Mouse (Mus musculus) neural tube, embryonic 12.5 days (tissue): ENCODE measurements around the gene Chmp2a. TPM values are rescaled to one million over a fixed set of nuclear protein-coding genes. Genes with fewer than 3 reads are reported as not detected.
A peak's percentile ranks its signal among the peaks of the same experiment; 100 is the strongest.
"Not testable (repeated sequence)": the region's sequence is repeated elsewhere in the genome, so short reads cannot be mapped to it uniquely, and the experiment has no call there.

Experiments used
- ATAC-seq: fragments of 200-750 bp; cut with Nextera tagmentation; 2 replicates; pipeline ENCODE4 v1.8.0; 2017; ENCODE audit warnings: low read depth, mild to moderate bottlenecking, moderate TSS enrichment, moderate library complexity; ENCODE audit not compliant: low FRiP score
- H3K27ac ChIP-seq: fragments of 300-500 bp; sonication (generic); 2 replicates; pipeline ENCODE4 v1.5.1; 2016
- H3K27me3 ChIP-seq: fragments of 300-500 bp; sonication (generic); replicated peaks from 2 replicates; pipeline ENCODE4 v1.6.1; 2016; ENCODE audit warnings: mild to moderate bottlenecking
- H3K36me3 ChIP-seq: fragments of 300-500 bp; sonication (generic); 2 replicates; pipeline ENCODE4 v1.6.1; 2016; ENCODE audit warnings: mild to moderate bottlenecking
- H3K4me1 ChIP-seq: fragments of 300-500 bp; sonication (generic); 2 replicates; pipeline ENCODE4 v1.6.1; 2016
- H3K4me2 ChIP-seq: fragments of 300-500 bp; sonication (generic); replicated peaks from 2 replicates; pipeline ENCODE4 v1.6.1; 2016; ENCODE audit warnings: mild to moderate bottlenecking
- H3K4me3 ChIP-seq: fragments of 300-500 bp; sonication (generic); 2 replicates; pipeline ENCODE4 v1.5.1; 2016
- H3K9ac ChIP-seq: fragments of 300-500 bp; sonication (generic); 2 replicates; pipeline ENCODE4 v1.6.1; 2016; ENCODE audit warnings: mild to moderate bottlenecking
- H3K9me3 ChIP-seq: fragments of 300-500 bp; sonication (generic); 2 replicates; pipeline ENCODE4 v1.6.1; 2016; ENCODE audit warnings: mild to moderate bottlenecking
- WGBS: fragments of 180-500 bp; shearing (Covaris S2); methylation state at CpG from one replicate; pipeline ENCODE4 v1.1.7; 2016; 5-methylcytosine and 5-hydroxymethylcytosine counted together
- polyA plus RNA-seq: library from polyadenylated mRNA; unstranded; fragments of >200 nt; fragmentation: Nextera tagmentation; extraction: Ambion mirVana; gene quantifications from 2 replicates; pipeline ENCODE4 v1.2.1, GENCODE M21; 2016

Chmp2a gene
- polyA plus RNA-seq: 150 and 151 TPM in 2 replicates

DNA sequence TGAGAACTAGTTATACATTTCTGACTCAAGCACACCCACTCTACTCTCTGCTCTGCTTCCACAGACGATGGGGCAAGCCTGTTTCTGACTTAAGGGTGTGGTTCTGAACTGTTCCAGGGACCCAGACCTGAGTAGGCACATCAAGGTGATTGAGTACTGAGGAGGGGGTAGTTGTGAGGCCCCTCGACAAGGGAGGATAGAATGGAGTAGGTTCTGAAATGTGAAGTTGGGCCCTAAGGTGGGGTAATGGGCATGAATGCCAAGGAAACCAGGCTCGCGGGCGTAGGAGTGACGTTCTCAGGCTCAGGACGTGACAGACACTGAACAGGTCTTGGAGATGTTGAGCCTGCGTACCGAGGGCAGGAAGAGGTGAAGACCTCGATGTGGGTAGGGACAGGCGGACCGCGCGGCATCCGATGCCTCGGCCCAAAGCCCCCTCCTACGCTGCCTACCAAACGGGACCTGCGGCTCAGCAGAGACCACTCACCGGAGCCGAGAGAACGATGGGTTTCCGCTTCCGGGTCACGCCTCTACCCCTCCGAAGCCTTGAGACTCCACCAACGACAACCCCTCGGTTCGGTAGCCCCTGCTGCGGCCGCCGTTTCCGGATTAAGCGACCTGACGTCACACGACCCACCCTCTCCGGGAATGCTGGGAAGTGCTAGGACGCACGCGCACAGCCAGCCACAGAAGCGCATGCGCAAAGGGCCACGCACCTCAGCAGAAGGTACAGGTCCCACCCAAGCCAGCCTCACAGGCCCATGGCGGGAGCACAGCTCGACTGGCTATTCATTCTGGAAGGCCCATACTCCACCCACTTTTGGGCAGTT lies at the start of gene Chmp2a:
Chmp2a (minus strand) TSS at position 660 of the 830 bp plus-strand sequence.
- no peaks in the 10 kb centered on the region for H3K27me3 ChIP-seq
- H3K4me1 ChIP-seq: peaks cover 40% of the 10 kb centered on the region
- peak within 1 kb of the TSS; percentile 74 for H3K27ac ChIP-seq
- peak within 1 kb of the TSS; percentile 91 for H3K4me2 ChIP-seq
- peak; percentile 70 for ATAC-seq
- H3K9ac ChIP-seq: peak within 1 kb of the TSS; percentile 79
- peaks cover 51% of the 10 kb centered on the region for H3K36me3 ChIP-seq
- H3K9me3 ChIP-seq: no peaks in the 10 kb centered on the region
- WGBS: under 1% methylated on average over 45 of the region's 45 CpGs
- peak within 1 kb of the TSS; percentile 58 for H3K4me3 ChIP-seq

DNA sequence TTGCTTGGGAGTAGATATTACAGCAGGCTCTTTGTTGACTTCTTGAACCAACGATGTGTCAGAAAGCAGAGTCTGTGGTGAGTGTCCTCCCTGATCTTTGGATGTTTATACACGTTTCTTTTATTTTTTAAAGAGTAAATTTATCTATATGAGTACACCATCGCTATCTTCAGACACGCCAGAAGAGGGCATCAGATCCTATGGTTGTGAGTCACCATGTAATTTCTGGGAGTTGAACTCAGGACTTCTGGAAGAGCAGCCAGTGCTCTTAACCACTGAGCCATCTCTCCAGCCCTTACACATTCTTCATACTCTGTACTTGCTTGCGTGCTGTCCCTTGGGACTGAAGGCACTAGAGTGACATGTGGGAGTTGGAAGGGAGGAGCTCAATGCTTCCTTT lies 37.7 kb upstream of the Chmp2a start:
- Histone ChIP-seq H3K27me3 (no peaks in the 10 kb centered on the region), H3K36me3 (no peaks in the 10 kb centered on the region), H3K4me1 (no peaks in the 10 kb centered on the region), H3K4me2 (no peak overlapping the region), H3K4me3 (no peak overlapping the region), H3K27ac (no peak overlapping the region), H3K9ac (no peak overlapping the region), H3K9me3 (no peaks in the 10 kb centered on the region)
- WGBS: 61% methylated on average over 5 of the region's 5 CpGs
- no peak for ATAC-seq

DNA sequence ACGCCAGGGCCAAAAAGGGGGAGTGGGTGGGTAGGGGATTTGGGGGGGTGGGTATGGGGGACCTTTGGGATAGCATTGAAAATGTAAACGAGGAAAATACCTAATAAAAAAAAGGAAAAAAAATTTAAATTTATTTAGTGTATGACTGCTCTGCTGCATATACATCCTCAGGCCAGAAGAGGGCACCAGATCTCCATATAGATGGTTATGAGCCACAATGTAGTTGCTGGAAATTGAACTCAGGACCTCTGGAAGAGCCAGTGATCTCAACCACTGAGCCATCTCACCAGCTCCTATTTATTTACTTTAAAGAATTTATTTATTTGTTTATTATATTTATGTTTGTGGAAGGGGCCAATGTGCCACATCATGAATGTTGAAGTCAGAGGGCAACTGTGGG lies 28.8 kb upstream of the Chmp2a start:
- H3K4me1 ChIP-seq, H3K36me3 ChIP-seq, H3K4me3 ChIP-seq, H3K4me2 ChIP-seq, H3K9me3 ChIP-seq, H3K27me3 ChIP-seq, ATAC-seq, H3K9ac ChIP-seq, H3K27ac ChIP-seq: not testable (repeated sequence)
- 58% methylated on average over 2 of the region's 2 CpGs for WGBS

DNA sequence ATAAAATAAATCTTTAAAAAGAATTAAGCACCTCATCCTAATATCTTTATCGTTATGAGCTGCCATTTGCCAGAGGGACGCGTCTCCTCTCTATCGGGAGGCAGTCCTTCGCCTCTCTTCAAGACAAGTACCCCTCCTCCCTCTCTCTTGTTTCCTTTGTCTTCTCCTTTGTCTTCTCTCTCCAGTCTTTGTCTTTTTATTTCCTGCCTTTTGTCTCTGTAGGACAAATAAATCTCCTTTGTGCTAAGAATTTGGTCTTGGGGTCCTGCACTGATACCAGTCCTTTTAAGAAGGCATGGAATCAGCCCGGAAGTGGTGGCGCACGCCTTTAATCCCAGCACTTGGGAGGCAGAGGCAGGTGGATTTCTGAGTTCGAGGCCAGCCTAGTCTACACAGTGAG lies 24.9 kb upstream of the Chmp2a start:
- WGBS: 81% methylated on average over 9 of the region's 9 CpGs
- Histone ChIP-seq H3K27ac (no peak overlapping the region), H3K9me3 (no peaks in the 10 kb centered on the region), H3K4me2 (no peak overlapping the region), H3K36me3 (no peaks in the 10 kb centered on the region), H3K9ac (no peak overlapping the region), H3K4me3 (no peak overlapping the region), H3K27me3 (no peaks in the 10 kb centered on the region), H3K4me1 (no peaks in the 10 kb centered on the region)
- ATAC-seq: no peak

DNA sequence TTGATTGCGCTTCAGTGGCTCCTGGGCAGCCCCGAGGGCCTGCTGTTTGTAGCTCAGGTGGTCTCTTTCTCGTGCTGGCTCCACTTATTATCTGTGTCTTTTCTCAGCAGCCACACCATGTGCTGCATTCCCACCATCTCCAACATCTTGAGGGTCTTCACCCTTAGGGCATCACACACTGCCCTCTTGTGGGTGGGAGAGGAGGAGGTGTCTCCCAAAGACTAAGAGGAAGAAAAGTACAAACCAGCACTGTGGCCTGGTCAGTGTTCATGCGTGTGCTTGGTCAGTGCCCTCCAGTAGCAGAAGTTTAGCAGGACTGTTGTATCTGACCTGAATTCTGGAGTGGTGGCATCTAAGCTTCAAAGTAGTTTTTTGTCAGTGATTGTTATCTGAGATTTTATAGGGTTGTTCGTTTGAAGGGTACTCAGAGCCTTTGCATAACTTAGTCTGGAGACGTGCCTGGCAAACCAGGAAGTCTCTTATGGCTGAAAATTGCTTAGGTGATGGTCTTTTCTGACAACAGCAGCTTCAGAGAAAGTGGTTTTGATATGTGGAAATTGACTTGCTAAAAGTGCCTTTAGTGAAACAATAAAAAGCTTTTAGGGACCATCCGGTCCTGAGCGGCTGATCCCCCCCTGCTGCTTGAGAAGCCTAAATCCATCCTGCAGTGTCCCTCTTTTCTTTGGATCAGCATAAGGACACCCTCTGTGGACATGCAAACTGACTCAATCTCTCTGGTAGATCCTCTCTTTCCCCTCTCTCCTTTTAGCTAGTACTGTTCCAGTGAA lies 22.5 kb upstream of the Chmp2a start:
- Histone ChIP-seq H3K27ac (no peak overlapping the region), H3K4me3 (no peak overlapping the region), H3K9me3 (no peaks in the 10 kb centered on the region), H3K4me1 (peaks cover 6% of the 10 kb centered on the region; the same call in 1 of the 2 replicates), H3K9ac (no peak overlapping the region), H3K4me2 (no peak overlapping the region), H3K36me3 (no peaks in the 10 kb centered on the region), H3K27me3 (no peaks in the 10 kb centered on the region)
- ATAC-seq: no peak
- WGBS: 62% methylated on average over 8 of the region's 8 CpGs

DNA sequence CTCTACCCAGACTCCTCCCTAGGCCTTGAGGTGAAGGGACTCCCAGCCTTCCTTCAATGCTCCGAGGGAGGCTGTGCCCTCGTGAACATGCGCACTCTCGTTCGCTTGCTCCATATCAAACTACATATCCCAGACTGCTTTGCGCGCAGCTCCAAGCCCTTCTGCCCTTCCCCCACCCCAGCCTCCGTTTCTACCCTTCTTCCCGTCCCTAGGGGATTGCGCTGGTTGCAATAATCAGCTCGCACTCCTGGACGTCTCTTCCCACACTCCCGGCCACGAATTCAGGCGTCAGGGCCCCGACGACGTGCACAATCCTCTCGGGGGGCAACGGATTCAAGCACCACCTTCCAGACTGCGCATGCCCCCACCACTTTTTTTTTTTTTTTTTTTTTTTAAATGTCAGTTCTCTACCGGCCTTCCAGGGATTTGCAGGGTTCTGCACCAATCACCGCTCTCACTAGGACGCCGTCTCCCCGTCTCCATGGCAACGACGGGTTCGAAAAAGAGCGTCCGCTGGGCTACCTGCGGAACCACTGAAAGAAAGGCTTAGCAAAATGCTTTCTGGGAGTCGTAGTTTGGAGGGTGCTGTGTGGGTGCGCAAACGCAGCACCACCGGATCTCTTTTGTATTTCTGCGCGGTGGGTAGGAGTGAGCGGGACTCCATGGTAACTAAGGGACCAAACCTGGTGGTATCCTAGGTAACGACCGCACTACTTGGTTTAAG lies 19.8 kb upstream of the Chmp2a start, which contains the start of gene Mzf1:
Mzf1 (minus strand) TSS at position 478 of the 724 bp plus-strand sequence.
- no peaks in the 10 kb centered on the region for H3K36me3 ChIP-seq
- peak; percentile 94 for ATAC-seq
- H3K27me3 ChIP-seq: no peaks in the 10 kb centered on the region
- H3K27ac ChIP-seq: peak within 1 kb of the TSS; percentile 79
- peak within 1 kb of the TSS; percentile 55 for H3K4me2 ChIP-seq
- H3K9ac ChIP-seq: peak within 1 kb of the TSS; percentile 62
- under 1% methylated on average over 41 of the region's 41 CpGs for WGBS
- H3K4me1 ChIP-seq: peaks cover 6% of the 10 kb centered on the region; the same call in 1 of the 2 replicates
- peak within 1 kb of the TSS; percentile 55 for H3K4me3 ChIP-seq
- H3K9me3 ChIP-seq: no peaks in the 10 kb centered on the region

DNA sequence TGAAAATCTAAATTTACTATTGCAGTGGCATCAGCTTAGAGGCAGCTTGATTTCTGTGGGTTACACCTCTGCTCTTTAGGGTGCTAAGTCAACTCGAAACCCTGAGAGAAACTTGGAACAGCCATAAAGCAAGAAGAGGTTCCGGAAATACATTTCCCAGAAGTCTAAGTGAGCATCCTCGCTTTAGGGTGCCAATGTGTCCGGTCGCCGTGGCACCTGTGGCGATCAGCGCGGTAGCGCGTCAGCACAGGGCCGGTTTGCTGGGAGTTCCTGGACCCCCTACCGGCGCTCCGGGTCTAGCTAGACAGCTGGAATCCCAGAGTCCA lies 19.3 kb upstream of the Chmp2a start:
- Histone ChIP-seq H3K27ac (peak overlapping the region; percentile 79), H3K9me3 (no peaks in the 10 kb centered on the region), H3K4me1 (peaks cover 6% of the 10 kb centered on the region; the same call in 1 of the 2 replicates), H3K9ac (peak overlapping the region; percentile 62), H3K4me2 (peak overlapping the region; percentile 55), H3K27me3 (no peaks in the 10 kb centered on the region), H3K36me3 (no peaks in the 10 kb centered on the region), H3K4me3 (peak overlapping the region; percentile 55)
- 2% methylated on average over 15 of the region's 15 CpGs for WGBS
- no peak for ATAC-seq

DNA sequence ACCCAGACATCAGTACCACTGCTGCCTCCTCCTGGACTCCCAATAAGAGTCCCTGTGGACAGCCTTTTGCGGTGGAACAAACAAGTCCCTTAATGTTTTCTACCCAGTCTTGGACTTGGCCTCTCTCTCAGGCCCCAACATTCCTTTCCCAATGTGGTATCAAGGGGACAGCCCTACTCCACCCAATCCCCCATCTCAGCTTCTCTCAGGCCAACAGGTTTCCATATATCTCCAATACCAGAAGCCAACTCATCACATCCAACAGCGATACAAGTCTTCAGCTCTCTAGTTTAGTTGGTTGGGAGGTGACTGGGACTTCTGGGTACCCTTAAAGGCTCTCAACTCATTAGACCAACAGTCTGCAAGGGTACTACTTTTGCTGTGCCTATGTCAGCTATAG lies 18.9 kb upstream of the Chmp2a start:
- no peak overlapping the region for H3K27ac ChIP-seq
- H3K9ac ChIP-seq: peak overlapping the region; percentile 62; the same call in 1 of the 2 replicates
- no peak overlapping the region for H3K4me3 ChIP-seq
- peak overlapping the region; percentile 55 for H3K4me2 ChIP-seq
- H3K9me3 ChIP-seq: no peaks in the 10 kb centered on the region
- 94% methylated on average over 2 of the region's 2 CpGs for WGBS
- no peak; the same call in 1 of the 2 replicates for ATAC-seq
- H3K27me3 ChIP-seq: no peaks in the 10 kb centered on the region
- H3K36me3 ChIP-seq: no peaks in the 10 kb centered on the region
- peaks cover 6% of the 10 kb centered on the region; the same call in 1 of the 2 replicates for H3K4me1 ChIP-seq

DNA sequence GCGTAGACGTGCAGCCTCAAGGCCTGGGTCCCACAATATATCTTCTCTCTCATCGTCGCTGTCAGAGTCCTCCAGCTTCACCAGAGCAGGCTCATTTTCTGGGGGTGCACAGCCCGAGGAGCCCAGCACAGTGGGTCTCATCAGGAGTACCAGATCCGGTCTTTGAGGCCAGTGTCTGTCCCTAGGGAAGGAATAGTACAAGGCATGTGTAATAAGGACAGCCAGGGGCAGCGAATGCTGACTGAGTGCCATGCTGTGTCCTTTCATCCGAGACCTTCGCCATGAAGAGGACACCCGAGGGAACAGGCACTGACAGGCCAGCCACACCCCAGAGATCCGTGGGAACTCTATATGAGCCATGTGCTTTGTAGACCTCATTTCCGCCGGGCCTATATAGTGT lies 18.4 kb upstream of the Chmp2a start:
- Histone ChIP-seq H3K9ac (no peak overlapping the region), H3K4me1 (peaks cover 6% of the 10 kb centered on the region; the same call in 1 of the 2 replicates), H3K4me2 (no peak overlapping the region), H3K9me3 (no peaks in the 10 kb centered on the region), H3K27me3 (no peaks in the 10 kb centered on the region), H3K4me3 (no peak overlapping the region), H3K36me3 (no peaks in the 10 kb centered on the region), H3K27ac (no peak overlapping the region)
- 90% methylated on average over 13 of the region's 13 CpGs for WGBS
- ATAC-seq: no peak

DNA sequence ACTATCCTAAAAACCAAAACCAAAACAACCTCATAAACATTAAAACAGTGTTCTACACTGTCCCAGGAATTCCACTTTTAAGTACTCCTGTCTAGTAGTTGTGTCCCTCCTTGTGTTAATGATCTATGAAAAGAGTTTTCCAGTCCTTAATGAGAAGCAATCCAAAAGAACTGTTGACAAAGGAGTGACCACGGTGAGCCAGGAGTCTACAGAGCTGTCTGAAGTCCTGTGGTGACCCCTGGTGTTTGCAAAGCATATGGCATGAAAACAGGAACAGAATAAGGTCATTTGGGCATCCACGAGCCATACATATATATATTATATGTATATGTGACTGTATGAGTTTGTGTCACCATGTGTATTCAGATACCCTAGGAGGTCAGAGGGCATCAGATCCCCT lies 11.5 kb upstream of the Chmp2a start:
- ATAC-seq: peak; percentile 61
- Histone ChIP-seq H3K4me3 (no peak overlapping the region), H3K27me3 (peaks cover 43% of the 10 kb centered on the region)

DNA sequence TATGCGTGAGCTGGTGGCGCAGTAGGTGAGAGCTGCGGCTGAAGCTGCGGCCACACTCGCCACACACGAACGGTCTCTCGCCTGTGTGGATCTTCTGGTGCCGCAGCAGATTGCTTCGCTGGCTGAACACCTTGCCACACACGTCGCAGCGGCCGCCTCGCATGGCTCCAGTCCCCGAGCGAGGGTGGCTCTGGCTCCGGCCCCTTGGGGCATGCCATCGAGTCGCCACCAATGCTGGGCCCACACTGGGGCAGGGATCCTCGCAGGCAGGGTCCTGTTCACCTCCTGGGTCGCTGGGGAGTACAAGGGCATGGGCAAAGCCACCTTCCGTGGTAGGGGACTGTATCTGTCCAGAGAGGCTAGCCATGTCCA lies 9.6 kb upstream of the Chmp2a start:
- Histone ChIP-seq H3K27me3 (peaks cover 46% of the 10 kb centered on the region), H3K4me3 (peak overlapping the region; percentile 33), H3K9me3 (no peaks in the 10 kb centered on the region), H3K9ac (peak overlapping the region; percentile 59), H3K4me1 (peaks cover 16% of the 10 kb centered on the region), H3K36me3 (no peaks in the 10 kb centered on the region), H3K27ac (no peak overlapping the region), H3K4me2 (peak overlapping the region; percentile 77)
- ATAC-seq: peak; percentile 37
- 3% methylated on average over 23 of the region's 23 CpGs for WGBS

More for the DNA sequence above, 11.5 kb upstream of the Chmp2a start:
- peaks cover 16% of the 10 kb centered on the region for H3K4me1 ChIP-seq
- H3K9ac ChIP-seq: no peak overlapping the region
- no peaks in the 10 kb centered on the region for H3K9me3 ChIP-seq
- H3K27ac ChIP-seq: no peak overlapping the region
- H3K4me2 ChIP-seq: no peak overlapping the region
- H3K36me3 ChIP-seq: no peaks in the 10 kb centered on the region
- 7% methylated on average over 2 of the region's 2 CpGs for WGBS
